Mouse (Mus musculus): ENCODE data around the gene Cytl1. TPM values are rescaled to one million over a fixed set of nuclear protein-coding genes. Genes with fewer than 3 reads are reported as not detected.

The Cytl1 gene
- polyA plus RNA-seq, 1 experiment from 2014 or later, result 0.63 TPM

DNA sequence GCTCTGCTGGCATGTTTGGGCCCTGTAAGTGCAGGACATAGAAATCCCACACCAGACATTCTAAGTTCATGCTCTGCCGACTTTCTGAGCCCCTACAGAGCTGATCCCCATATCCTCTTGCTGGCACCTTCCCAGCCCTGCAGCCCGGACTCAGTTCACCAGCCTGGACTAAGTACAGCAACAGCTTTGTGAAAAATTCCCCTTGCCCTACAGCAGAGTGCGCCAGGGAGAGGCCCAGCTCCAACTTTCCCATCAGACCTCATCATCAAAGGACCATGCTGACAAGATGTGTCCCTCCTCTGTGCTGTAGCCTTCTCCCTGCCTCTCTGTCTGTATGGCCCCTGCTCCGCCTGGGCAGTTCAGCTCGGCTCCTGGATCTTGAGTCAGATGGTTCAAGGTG is 40.4 kb downstream of the Cytl1 start:
- Histone ChIP-seq H3K27ac (no peak overlapping the region), H3K36me3 (no peaks in the 10 kb centered on the region), H3K4me3 (replicated peaks) (no peak overlapping the region), H3K27me3 (replicated peaks) (no peaks in the 10 kb centered on the region), H3K4me1 (no peaks in the 10 kb centered on the region), H3K9ac (no peak overlapping the region), H3K4me2 (no peak overlapping the region), H3K9me3 (no peaks in the 10 kb centered on the region)
- no peak for ATAC-seq (ENCODE audit: insufficient read depth, low FRiP score, low read depth)
- 54% methylated on average over 5 of the region's 5 CpGs for WGBS

DNA sequence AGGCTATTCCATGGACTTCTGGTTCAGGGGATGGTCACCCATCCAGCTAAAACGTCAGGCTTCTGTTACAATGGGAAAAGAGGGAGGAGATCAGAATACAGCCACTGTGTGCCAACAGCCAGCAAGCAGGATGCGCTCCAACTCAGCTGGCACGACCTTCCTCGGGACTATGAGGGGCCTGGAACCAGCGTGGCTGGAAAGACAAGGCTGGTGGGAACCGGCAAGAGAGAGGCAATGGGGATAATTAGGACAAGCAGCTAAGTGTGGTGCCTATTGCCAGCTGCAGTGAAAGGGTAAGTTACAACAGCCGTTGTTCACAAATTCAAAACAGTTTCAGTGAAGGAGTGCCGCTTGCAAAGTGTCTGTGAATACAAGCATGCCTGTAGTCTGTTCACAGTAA is 48.0 kb downstream of the Cytl1 start:
- no peaks in the 10 kb centered on the region for H3K36me3 ChIP-seq
- WGBS, result 65% methylated on average over 8 of the region's 8 CpGs
- H3K9ac ChIP-seq, result no peak overlapping the region
- no peaks in the 10 kb centered on the region for H3K9me3 ChIP-seq
- no peak overlapping the region for H3K27ac ChIP-seq
- H3K27me3 ChIP-seq (replicated peaks), result no peaks in the 10 kb centered on the region
- no peak overlapping the region for H3K4me2 ChIP-seq
- no peak overlapping the region for H3K4me3 ChIP-seq (replicated peaks)
- ATAC-seq (ENCODE audit: insufficient read depth, low FRiP score, low read depth), result no peak
- no peaks in the 10 kb centered on the region for H3K4me1 ChIP-seq

DNA sequence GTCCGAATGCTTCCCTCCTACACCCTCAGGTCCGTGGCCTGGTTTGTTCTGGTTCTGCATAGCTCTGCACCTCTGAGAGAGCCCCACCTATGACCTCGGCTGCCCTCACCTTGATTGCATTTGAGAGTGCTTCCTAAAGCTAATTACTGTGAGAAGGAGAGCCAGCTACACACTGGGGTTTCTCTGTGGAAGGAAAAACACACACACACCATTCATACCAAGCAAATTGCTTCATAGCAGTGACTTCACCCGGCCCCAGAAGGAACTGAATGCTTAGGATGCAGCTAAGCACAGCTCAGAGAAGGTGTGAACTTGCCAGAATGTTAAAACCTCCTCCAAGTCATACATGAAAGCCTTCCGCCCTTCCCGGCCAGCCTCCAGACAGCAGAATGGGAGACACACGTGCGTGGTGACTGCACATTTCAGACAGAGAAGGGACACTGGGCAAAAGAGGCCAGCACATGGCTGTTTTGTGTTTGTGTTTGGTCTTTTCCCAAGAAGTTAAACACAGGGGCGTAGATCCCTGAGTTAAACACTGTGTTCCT is 49.6 kb downstream of the Cytl1 start:
- no peak overlapping the region for H3K4me3 ChIP-seq (replicated peaks)
- no peaks in the 10 kb centered on the region for H3K27me3 ChIP-seq (replicated peaks)
- no peaks in the 10 kb centered on the region for H3K36me3 ChIP-seq
- no peak overlapping the region for H3K4me2 ChIP-seq
- no peaks in the 10 kb centered on the region for H3K4me1 ChIP-seq
- no peak for ATAC-seq (ENCODE audit: insufficient read depth, low FRiP score, low read depth)
- no peaks in the 10 kb centered on the region for H3K9me3 ChIP-seq
- 75% methylated on average over 9 of the region's 9 CpGs for WGBS
- H3K27ac ChIP-seq, result no peak overlapping the region
- H3K9ac ChIP-seq, result no peak overlapping the region

Other genes with a start within 250 kb of the Cytl1 start
- 0.50 and 0.55 TPM in 2 replicates for gene Stk32b, start 18.3 kb upstream of the Cytl1 start, polyA plus RNA-seq (2015; fragmentation: Nextera tagmentation; extraction: Ambion mirVana)
- gene Msx1, start 89.1 kb downstream of the Cytl1 start, polyA plus RNA-seq (2015; fragmentation: Nextera tagmentation; extraction: Ambion mirVana), result 3.3 and 4.3 TPM in 2 replicates

Measured in stomach, embryonic 15.5 days (tissue).